Mouse (Mus musculus) ES-E14 (cell line): ENCODE results near the gene Rem2. TPM values are rescaled to one million over a fixed set of nuclear protein-coding genes. Genes with fewer than 3 reads are reported as not detected.

Source experiments
- DNase-seq: peaks from one replicate; pipeline ENCODE4 v3.0.0-alpha.2; 2013; ENCODE audit warnings: low read depth, low spot score
- H3K27ac ChIP-seq: 2 replicates; pipeline ENCODE4 v1.5.1; 2012; ENCODE audit warnings: low read depth, mild to moderate bottlenecking, low read length, moderate library complexity, mixed read lengths; ENCODE audit not compliant: poor library complexity, insufficient read depth, severe bottlenecking
- H3K36me3 ChIP-seq: 2 replicates; pipeline ENCODE4 v1.6.1; 2012; ENCODE audit warnings: mild to moderate bottlenecking, low read length, moderate library complexity, mixed read lengths; ENCODE audit not compliant: control insufficient read depth, poor library complexity, insufficient read depth, severe bottlenecking
- H3K4me1 ChIP-seq, 2 experiments: fragments of 150-350 bp in 1 of 2; sonication (generic) in 1 of 2; 2 replicates each; pipeline ENCODE4 v1.6.1; 2012; ENCODE audit warnings: low read length in 2 of 2, mild to moderate bottlenecking in 1 of 2, mixed read lengths in 1 of 2; ENCODE audit not compliant: control insufficient read depth in 2 of 2, insufficient read depth in 2 of 2, poor library complexity in 1 of 2
- H3K4me3 ChIP-seq, 2 experiments: fragments of 150-350 bp in 1 of 2; sonication (generic) in 1 of 2; 2 replicates each; pipeline ENCODE4 v1.5.1; 2012; ENCODE audit warnings: low read length in 2 of 2, low read depth in 1 of 2, mild to moderate bottlenecking in 1 of 2, mixed read lengths in 1 of 2; ENCODE audit not compliant: insufficient read depth in 1 of 2, poor library complexity in 1 of 2, severe bottlenecking in 1 of 2
- H3K9ac ChIP-seq: 2 replicates; pipeline ENCODE4 v1.6.1; 2012; ENCODE audit warnings: low read depth, mild to moderate bottlenecking, low read length, mixed read lengths; ENCODE audit not compliant: poor library complexity, insufficient read depth, severe bottlenecking
- H3K9me3 ChIP-seq: fragments of 150-350 bp; sonication (generic); 2 replicates; pipeline ENCODE4 v1.6.1; 2012; ENCODE audit warnings: low read depth, mild to moderate bottlenecking, low read length; ENCODE audit not compliant: control insufficient read depth, insufficient read depth
- CHD2 ChIP-seq: IDR thresholded peaks from 2 replicates; pipeline ENCODE4 v1.6.1; 2014; ENCODE audit warnings: mild to moderate bottlenecking, low read depth, low read length, inconsistent platforms
- HCFC1 ChIP-seq: IDR thresholded peaks from 2 replicates; pipeline ENCODE4 v1.6.1; 2012; ENCODE audit warnings: low read length, inconsistent platforms, borderline replicate concordance; ENCODE audit not compliant: insufficient read depth
- MAFK ChIP-seq: IDR thresholded peaks from 2 replicates; pipeline ENCODE4 v1.6.1; 2014; ENCODE audit warnings: mild to moderate bottlenecking, low read depth, low read length, inconsistent platforms; ENCODE audit not compliant: insufficient read depth
- ZC3H11A ChIP-seq: IDR thresholded peaks from 2 replicates; pipeline ENCODE4 v1.6.1; 2012; ENCODE audit warnings: low read depth, mild to moderate bottlenecking, inconsistent platforms, low read length, borderline replicate concordance
- ZNF384 ChIP-seq: IDR thresholded peaks from 2 replicates; pipeline ENCODE4 v1.6.1; 2012; ENCODE audit warnings: low read depth, low read length, inconsistent platforms
- in situ Hi-C, 2 experiments: fragments of 600-800 bp; cut with MboI; formaldehyde crosslinking; loops; one replicate each; pipeline ENCODE4 v1.15.1; 2025; ENCODE audit warnings: low sequenced_read_pairs in 2 of 2, inconsistent platforms in 1 of 2; ENCODE audit not compliant: unreplicated experiment in 2 of 2
- total RNA-seq: library from RNA; depleted of rRNA; stranded (reverse); fragments of 300-350 nt; gene quantifications from 2 replicates; pipeline ENCODE4 v1.2.3, GENCODE M21; 2012

Rem2 gene
- total RNA-seq, 1 experiment, result 0.85 TPM

DNA sequence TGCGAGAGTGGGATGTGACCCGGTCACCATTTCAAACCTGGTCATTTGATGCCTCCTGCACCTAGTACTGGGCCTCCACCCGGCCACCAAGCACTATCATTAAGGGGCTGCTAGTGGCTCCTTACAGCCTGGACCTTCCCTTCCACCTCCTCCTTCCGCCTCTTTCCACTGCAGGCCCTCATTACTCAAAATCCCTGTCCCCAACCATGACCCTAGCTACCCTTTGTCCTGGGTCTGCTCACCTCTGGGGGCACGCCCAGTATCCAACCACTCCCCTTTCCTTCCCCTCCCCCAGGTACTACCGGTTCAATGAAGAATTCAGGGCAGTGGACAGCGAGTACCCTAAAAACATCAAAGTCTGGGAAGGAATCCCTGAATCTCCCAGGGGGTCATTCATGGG lies 36.3 kb upstream of the Rem2 start:
- Histone ChIP-seq H3K4me1 (peaks cover 9 to 30% of the 10 kb centered on the region in 2 experiments), H3K9me3 (no peaks in the 10 kb centered on the region), H3K27ac (no peak overlapping the region), H3K4me3 (no peak overlapping the region), H3K36me3 (peaks cover 2% of the 10 kb centered on the region; the same call in 1 of the 2 replicates), H3K9ac (no peak overlapping the region)
- in situ Hi-C loops, result no loop called here
- TF ChIP-seq CHD2 (no peak), HCFC1 (no peak)
- DNase-seq, result no peak

DNA sequence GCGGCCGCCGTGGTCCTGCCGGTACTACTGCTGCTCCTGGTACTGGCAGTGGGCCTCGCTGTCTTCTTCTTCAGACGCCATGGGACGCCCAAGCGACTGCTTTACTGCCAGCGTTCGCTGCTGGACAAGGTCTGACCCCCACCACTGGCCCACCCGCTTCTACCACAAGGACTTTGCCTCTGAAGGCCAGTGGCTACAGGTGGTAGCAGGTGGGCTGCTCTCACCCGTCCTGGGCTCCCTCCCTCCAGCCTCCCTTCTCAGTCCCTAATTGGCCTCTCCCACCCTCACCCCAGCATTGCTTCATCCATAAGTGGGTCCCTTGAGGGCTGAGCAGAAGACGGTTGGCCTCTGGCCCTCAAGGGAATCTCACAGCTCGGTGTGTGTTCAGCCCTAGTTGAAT lies 35.4 kb upstream of the Rem2 start:
- TF ChIP-seq HCFC1, result no peak
- no peak for DNase-seq
- in situ Hi-C loops, result no loop called here
- no peaks in the 10 kb centered on the region for H3K9me3 ChIP-seq
- H3K4me1 ChIP-seq, result peaks cover 9 to 29% of the 10 kb centered on the region in 2 experiments
- H3K4me3 ChIP-seq, result no peak overlapping the region
- H3K9ac ChIP-seq, result no peak overlapping the region
- H3K27ac ChIP-seq, result no peak overlapping the region
- peaks cover 2% of the 10 kb centered on the region; the same call in 1 of the 2 replicates for H3K36me3 ChIP-seq

DNA sequence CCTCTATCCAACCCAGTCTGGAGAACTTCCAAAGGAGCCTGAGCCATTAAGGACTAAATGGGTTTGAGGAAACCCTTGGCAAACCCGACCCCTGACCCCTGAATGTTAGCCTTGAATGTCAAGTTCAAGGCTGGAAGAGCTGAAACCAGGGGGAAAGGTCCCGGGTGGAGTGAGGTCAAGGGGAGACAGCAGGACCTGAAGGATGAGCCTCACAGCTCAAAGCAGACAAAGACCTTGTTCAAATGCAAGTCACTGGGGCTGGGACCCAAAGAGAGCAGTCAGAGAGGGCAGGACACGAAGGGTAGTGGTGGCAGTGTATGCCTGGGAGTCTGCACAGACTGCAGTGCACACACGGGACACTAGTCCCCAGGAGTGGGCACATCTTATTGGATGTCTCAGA lies 34.5 kb upstream of the Rem2 start:
- no peak overlapping the region for H3K27ac ChIP-seq
- H3K4me1 ChIP-seq, result peaks cover 9 to 28% of the 10 kb centered on the region in 2 experiments
- in situ Hi-C loops, result no loop called here

DNA sequence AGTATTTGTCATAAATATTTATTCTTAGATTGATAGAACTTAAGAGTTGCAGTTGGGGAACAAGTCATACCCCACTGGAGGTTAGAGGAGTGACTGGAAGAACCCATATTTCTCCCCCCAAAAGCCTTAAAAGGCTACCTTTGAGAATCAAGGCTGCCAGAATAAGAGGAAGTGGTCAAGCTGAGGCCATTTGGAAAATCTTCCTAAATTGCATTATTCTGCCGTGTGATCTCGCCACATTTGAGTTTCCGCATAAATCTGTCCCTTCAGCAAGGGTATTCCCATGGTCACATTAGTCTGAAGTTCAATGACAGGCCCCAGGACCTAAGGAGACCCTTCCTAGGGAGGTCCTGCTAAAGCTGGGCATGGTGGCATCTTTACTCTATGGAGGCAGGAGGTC lies 33.4 kb upstream of the Rem2 start:
- H3K27ac ChIP-seq, result no peak overlapping the region
- no peak for DNase-seq
- peaks cover 9 to 28% of the 10 kb centered on the region in 2 experiments for H3K4me1 ChIP-seq

More for the DNA sequence above, 34.5 kb upstream of the Rem2 start:
- no peak overlapping the region for H3K9ac ChIP-seq
- no peaks in the 10 kb centered on the region for H3K9me3 ChIP-seq
- DNase-seq, result no peak
- no peak for TF ChIP-seq HCFC1
- TF ChIP-seq ZNF384, result no peak
- no peak for TF ChIP-seq ZC3H11A
- TF ChIP-seq CHD2, result no peak
- no peak for TF ChIP-seq MAFK
- H3K4me3 ChIP-seq, result no peak overlapping the region
- H3K36me3 ChIP-seq, result peaks cover 2% of the 10 kb centered on the region; the same call in 1 of the 2 replicates

DNA sequence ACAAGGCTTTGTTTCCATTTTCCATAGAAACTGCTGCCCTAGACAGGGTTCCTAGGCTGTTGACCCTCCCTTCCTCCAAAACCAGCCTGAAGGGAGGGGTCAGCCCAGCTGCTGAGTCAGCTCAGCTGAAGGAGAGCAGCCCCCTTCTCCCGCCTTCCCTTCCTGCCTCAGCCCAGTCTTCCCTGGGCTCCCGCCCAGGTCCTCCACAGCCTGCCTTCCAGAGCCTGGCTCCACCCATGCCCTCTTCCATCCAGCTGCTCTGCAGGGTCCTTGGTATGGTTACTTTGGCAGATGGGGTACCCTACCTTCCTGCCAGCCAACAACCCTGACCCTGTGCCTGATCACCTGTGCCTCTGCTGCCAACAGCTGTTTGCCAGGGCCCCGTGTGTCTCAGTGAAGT lies 32.7 kb upstream of the Rem2 start:
- Histone ChIP-seq H3K9me3 (no peaks in the 10 kb centered on the region), H3K9ac (no peak overlapping the region; the same call in 1 of the 2 replicates), H3K27ac (no peak overlapping the region), H3K4me1 (peaks cover 9 to 28% of the 10 kb centered on the region in 2 experiments), H3K4me3 (peak overlapping the region in 1 of 2 experiments; percentile 30; a peak in 2 of 4 replicates), H3K36me3 (no peaks in the 10 kb centered on the region)
- TF ChIP-seq ZNF384 (no peak), CHD2 (no peak), HCFC1 (no peak), MAFK (peak; percentile 93), ZC3H11A (no peak)
- in situ Hi-C loops, result no loop called here
- no peak for DNase-seq

More for the DNA sequence above, 33.4 kb upstream of the Rem2 start:
- Histone ChIP-seq H3K9ac (no peak overlapping the region), H3K36me3 (no peaks in the 10 kb centered on the region), H3K4me3 (no peak overlapping the region), H3K9me3 (no peaks in the 10 kb centered on the region)
- in situ Hi-C loops, result no loop called here
- TF ChIP-seq MAFK, result no peak
- TF ChIP-seq ZC3H11A, result no peak
- no peak for TF ChIP-seq CHD2
- no peak for TF ChIP-seq HCFC1
- TF ChIP-seq ZNF384, result no peak
